Mouse (Mus musculus): ENCODE measurements around the gene Mamdc4. TPM values are rescaled to one million over a fixed set of nuclear protein-coding genes. Genes with fewer than 3 reads are reported as not detected.

Mamdc4 gene
- polyA plus RNA-seq, 1 experiment from 2014 or later, result 85.2 TPM

Other genes starting within 250 kb of the Mamdc4 start
- gene Man1b1, start 242.5 kb downstream of the Mamdc4 start, polyA plus RNA-seq (2014; fragmentation: Nextera tagmentation; extraction: Ambion mirVana), result 66.3 and 73.3 TPM in 2 replicates
- 24.1 and 26.5 TPM in 2 replicates for gene Dpp7, start 218.5 kb downstream of the Mamdc4 start, polyA plus RNA-seq (2014; fragmentation: Nextera tagmentation; extraction: Ambion mirVana)
- gene Uap1l1, start 209.2 kb downstream of the Mamdc4 start, polyA plus RNA-seq (2014; fragmentation: Nextera tagmentation; extraction: Ambion mirVana), result 36.3 and 46.0 TPM in 2 replicates
- 43.2 and 47.4 TPM in 2 replicates for gene Sapcd2, start 202.5 kb downstream of the Mamdc4 start, polyA plus RNA-seq (2014; fragmentation: Nextera tagmentation; extraction: Ambion mirVana)
- 5.9 and 7.4 TPM in 2 replicates for gene Entpd2, start 179.0 kb downstream of the Mamdc4 start, polyA plus RNA-seq (2014; fragmentation: Nextera tagmentation; extraction: Ambion mirVana)
- gene Npdc1, start 175.5 kb downstream of the Mamdc4 start, polyA plus RNA-seq (2014; fragmentation: Nextera tagmentation; extraction: Ambion mirVana), result 42.2 and 45.4 TPM in 2 replicates
- gene Fut7, start 151.6 kb downstream of the Mamdc4 start, polyA plus RNA-seq (2014; fragmentation: Nextera tagmentation; extraction: Ambion mirVana), result 0.15 TPM in 1 of 2 replicates, not detected in the other
- gene Abca2, start 146.1 kb downstream of the Mamdc4 start, polyA plus RNA-seq (2014; fragmentation: Nextera tagmentation; extraction: Ambion mirVana), result 4.8 and 4.9 TPM in 2 replicates
- 1.8 and 2.0 TPM in 2 replicates for gene Clic3, start 118.0 kb downstream of the Mamdc4 start, polyA plus RNA-seq (2014; fragmentation: Nextera tagmentation; extraction: Ambion mirVana)
- 25.0 and 27.4 TPM in 2 replicates for gene Paxx, start 113.8 kb downstream of the Mamdc4 start, polyA plus RNA-seq (2014; fragmentation: Nextera tagmentation; extraction: Ambion mirVana)
- gene Ptgds, start 104.8 kb downstream of the Mamdc4 start, polyA plus RNA-seq (2014; fragmentation: Nextera tagmentation; extraction: Ambion mirVana), result 6.2 and 7.9 TPM in 2 replicates
- not detected in 2 replicates for gene Lcn12, start 80.9 kb downstream of the Mamdc4 start, polyA plus RNA-seq (2014; fragmentation: Nextera tagmentation; extraction: Ambion mirVana)
- gene Fbxw5, start 74.1 kb downstream of the Mamdc4 start, polyA plus RNA-seq (2014; fragmentation: Nextera tagmentation; extraction: Ambion mirVana), result 72.9 and 79.3 TPM in 2 replicates
- gene C8g, start 73.1 kb downstream of the Mamdc4 start, polyA plus RNA-seq (2014; fragmentation: Nextera tagmentation; extraction: Ambion mirVana), result 5.9 and 6.3 TPM in 2 replicates
- gene Traf2, start 27.9 kb downstream of the Mamdc4 start, polyA plus RNA-seq (2014; fragmentation: Nextera tagmentation; extraction: Ambion mirVana), result 31.2 and 32.0 TPM in 2 replicates
- 356 and 385 TPM in 2 replicates for gene Edf1, start 17.0 kb downstream of the Mamdc4 start, polyA plus RNA-seq (2014; fragmentation: Nextera tagmentation; extraction: Ambion mirVana)
- 278 and 287 TPM in 2 replicates for gene Phpt1, start 379 bp upstream of the Mamdc4 start, polyA plus RNA-seq (2014; fragmentation: Nextera tagmentation; extraction: Ambion mirVana)
- gene Ajm1, start 6.9 kb upstream of the Mamdc4 start, polyA plus RNA-seq (2014; fragmentation: Nextera tagmentation; extraction: Ambion mirVana), result 1.8 and 2.0 TPM in 2 replicates
- 59.2 and 65.6 TPM in 2 replicates for gene Rabl6, start 33.7 kb upstream of the Mamdc4 start, polyA plus RNA-seq (2014; fragmentation: Nextera tagmentation; extraction: Ambion mirVana)
- 0.24 TPM in 2 replicates for gene Ccdc183, start 42.8 kb upstream of the Mamdc4 start, polyA plus RNA-seq (2014; fragmentation: Nextera tagmentation; extraction: Ambion mirVana)
- 25.7 and 26.7 TPM in 2 replicates for gene Tmem141, start 47.2 kb upstream of the Mamdc4 start, polyA plus RNA-seq (2014; fragmentation: Nextera tagmentation; extraction: Ambion mirVana)
- 1.5 and 1.6 TPM in 2 replicates for gene Fcna, start 53.2 kb upstream of the Mamdc4 start, polyA plus RNA-seq (2014; fragmentation: Nextera tagmentation; extraction: Ambion mirVana)
- gene Lcn8, start 78.3 kb upstream of the Mamdc4 start, polyA plus RNA-seq (2014; fragmentation: Nextera tagmentation; extraction: Ambion mirVana), result not detected in 2 replicates
- not detected in 2 replicates for gene Lcn5, start 83.1 kb upstream of the Mamdc4 start, polyA plus RNA-seq (2014; fragmentation: Nextera tagmentation; extraction: Ambion mirVana)
- gene Lcn6, start 101.9 kb upstream of the Mamdc4 start, polyA plus RNA-seq (2014; fragmentation: Nextera tagmentation; extraction: Ambion mirVana), result not detected in 2 replicates
- not detected in 2 replicates for gene Lcn10, start 107.9 kb upstream of the Mamdc4 start, polyA plus RNA-seq (2014; fragmentation: Nextera tagmentation; extraction: Ambion mirVana)
- gene Obp2a, start 125.2 kb upstream of the Mamdc4 start, polyA plus RNA-seq (2014; fragmentation: Nextera tagmentation; extraction: Ambion mirVana), result not detected in 2 replicates
- gene Bmyc, start 131.9 kb upstream of the Mamdc4 start, polyA plus RNA-seq (2014; fragmentation: Nextera tagmentation; extraction: Ambion mirVana), result 95.4 and 106 TPM in 2 replicates
- not detected in 2 replicates for gene Obp2b, start 162.2 kb upstream of the Mamdc4 start, polyA plus RNA-seq (2014; fragmentation: Nextera tagmentation; extraction: Ambion mirVana)
- gene Lcn3, start 190.7 kb upstream of the Mamdc4 start, polyA plus RNA-seq (2014; fragmentation: Nextera tagmentation; extraction: Ambion mirVana), result not detected in 2 replicates
- gene Lcn11, start 202.2 kb upstream of the Mamdc4 start, polyA plus RNA-seq (2014; fragmentation: Nextera tagmentation; extraction: Ambion mirVana), result not detected in 2 replicates
- not detected in 2 replicates for gene Gm13539, start 207.4 kb upstream of the Mamdc4 start, polyA plus RNA-seq (2014; fragmentation: Nextera tagmentation; extraction: Ambion mirVana)
- not detected in 2 replicates for gene Glt6d1, start 241.0 kb upstream of the Mamdc4 start, polyA plus RNA-seq (2014; fragmentation: Nextera tagmentation; extraction: Ambion mirVana)
- not detected in 2 replicates for gene Lcn9, start 248.3 kb upstream of the Mamdc4 start, polyA plus RNA-seq (2014; fragmentation: Nextera tagmentation; extraction: Ambion mirVana)